Mouse (Mus musculus) gastrocnemius, postnatal 4 days (tissue): ENCODE measurements around the gene Tanc1. TPM values are rescaled to one million over a fixed set of nuclear protein-coding genes. Genes with fewer than 3 reads are reported as not detected.

Source experiments
- DNase-seq, 2 experiments: peaks; one replicate each; pipeline ENCODE4 v3.0.0; 2021 to 2022; ENCODE audit warnings: low spot score in 2 of 2, mixed read lengths in 2 of 2
- total RNA-seq, 2 experiments: library from RNA; stranded (reverse); gene quantifications; 2 replicates each; pipeline ENCODE4 v1.2.3; 2021

Gene Tanc1
- total RNA-seq, 2 experiments from 2014 or later, result 19.0 to 20.9 TPM

GRCm38 (mm10) chr2:59714992-59715391 is 103.2 kb downstream of the Tanc1 start:
- no peak for DNase-seq

- DNase-seq, result no peak
These were observed 104.6 kb downstream of the Tanc1 start for GRCm38 (mm10) chr2:59716461-59716860.

- DNase-seq, result no peak
These were observed 106.0 kb downstream of the Tanc1 start for GRCm38 (mm10) chr2:59717746-59718294.

- DNase-seq, result no peak
These were observed 107.0 kb downstream of the Tanc1 start for GRCm38 (mm10) chr2:59718601-59719416.

- no peak for DNase-seq
These were observed 108.0 kb downstream of the Tanc1 start for GRCm38 (mm10) chr2:59719831-59720230.

- DNase-seq, result no peak
These were observed 109.3 kb downstream of the Tanc1 start for GRCm38 (mm10) chr2:59721119-59721518.

GRCm38 (mm10) chr2:59721758-59722157 is 109.9 kb downstream of the Tanc1 start:
- no peak for DNase-seq

GRCm38 (mm10) chr2:59723311-59723710 is 111.5 kb downstream of the Tanc1 start:
- no peak for DNase-seq

- DNase-seq, result no peak
These were observed 113.8 kb downstream of the Tanc1 start for GRCm38 (mm10) chr2:59725518-59726185.

GRCm38 (mm10) chr2:59731831-59732230 is 120.0 kb downstream of the Tanc1 start:
- DNase-seq, result no peak

- DNase-seq, result no peak
These were observed 121.6 kb downstream of the Tanc1 start for GRCm38 (mm10) chr2:59733410-59733809.

GRCm38 (mm10) chr2:59736401-59736898 is 124.6 kb downstream of the Tanc1 start:
- DNase-seq, result no peak

- no peak for DNase-seq
These were observed 125.5 kb downstream of the Tanc1 start for GRCm38 (mm10) chr2:59737368-59737767.

- no peak for DNase-seq
These were observed 126.5 kb downstream of the Tanc1 start for GRCm38 (mm10) chr2:59738356-59738755.

- DNase-seq, result no peak
These were observed 127.2 kb downstream of the Tanc1 start for GRCm38 (mm10) chr2:59739036-59739435.

GRCm38 (mm10) chr2:59742500-59743116 is 130.8 kb downstream of the Tanc1 start:
- DNase-seq, result no peak

GRCm38 (mm10) chr2:59745428-59745827 is 133.6 kb downstream of the Tanc1 start:
- peak; percentile 46 to 53 for DNase-seq

GRCm38 (mm10) chr2:59746070-59746469 is 134.2 kb downstream of the Tanc1 start:
- no peak for DNase-seq

GRCm38 (mm10) chr2:59747757-59748156 is 135.9 kb downstream of the Tanc1 start:
- DNase-seq, result no peak

- DNase-seq, result no peak
These were observed 137.5 kb downstream of the Tanc1 start for GRCm38 (mm10) chr2:59749371-59749770.

- no peak for DNase-seq
These were observed 139.3 kb downstream of the Tanc1 start for GRCm38 (mm10) chr2:59751172-59751571.

GRCm38 (mm10) chr2:59752148-59752547 is 140.3 kb downstream of the Tanc1 start:
- no peak for DNase-seq
